Mouse (Mus musculus) erythroblast, embryonic 14.5 days (primary cell): ENCODE measurements around the gene Cyp4v3. TPM values are rescaled to one million over a fixed set of nuclear protein-coding genes. Genes with fewer than 3 reads are reported as not detected.

Experiments used
- H3K27me3 ChIP-seq: 2 replicates; pipeline ENCODE4 v1.6.1; 2012; ENCODE audit warnings: inconsistent platforms; ENCODE audit not compliant: control insufficient read depth
- H3K36me3 ChIP-seq: 2 replicates; pipeline ENCODE4 v1.6.1; 2012; ENCODE audit warnings: mild to moderate bottlenecking, inconsistent platforms; ENCODE audit not compliant: control insufficient read depth
- H3K4me1 ChIP-seq: 2 replicates; pipeline ENCODE4 v1.6.1; 2012; ENCODE audit warnings: inconsistent platforms; ENCODE audit not compliant: control insufficient read depth
- H3K4me3 ChIP-seq: replicated peaks from 2 replicates; pipeline ENCODE3; 2012; ENCODE audit warnings: moderate library complexity, mild to moderate bottlenecking, inconsistent platforms
- H3K9me3 ChIP-seq: 2 replicates; pipeline ENCODE4 v1.6.1; 2012; ENCODE audit warnings: low read length, inconsistent platforms, mixed read lengths; ENCODE audit not compliant: control insufficient read depth
- GATA1 ChIP-seq: IDR thresholded peaks from 2 replicates; pipeline ENCODE4 v1.6.1; 2012; ENCODE audit warnings: low read length, inconsistent platforms, mixed read lengths
- TAL1 ChIP-seq: IDR thresholded peaks from 3 replicates; pipeline ENCODE4 v1.6.1; 2012; ENCODE audit warnings: low read length, inconsistent platforms, mixed read lengths
- polyA plus RNA-seq: library from polyadenylated mRNA; stranded (reverse); fragments of >175 nt; gene quantifications from 2 replicates; pipeline ENCODE4 v1.2.3, GENCODE M21; 2012

The Cyp4v3 gene
- not detected in 2 replicates for polyA plus RNA-seq

DNA sequence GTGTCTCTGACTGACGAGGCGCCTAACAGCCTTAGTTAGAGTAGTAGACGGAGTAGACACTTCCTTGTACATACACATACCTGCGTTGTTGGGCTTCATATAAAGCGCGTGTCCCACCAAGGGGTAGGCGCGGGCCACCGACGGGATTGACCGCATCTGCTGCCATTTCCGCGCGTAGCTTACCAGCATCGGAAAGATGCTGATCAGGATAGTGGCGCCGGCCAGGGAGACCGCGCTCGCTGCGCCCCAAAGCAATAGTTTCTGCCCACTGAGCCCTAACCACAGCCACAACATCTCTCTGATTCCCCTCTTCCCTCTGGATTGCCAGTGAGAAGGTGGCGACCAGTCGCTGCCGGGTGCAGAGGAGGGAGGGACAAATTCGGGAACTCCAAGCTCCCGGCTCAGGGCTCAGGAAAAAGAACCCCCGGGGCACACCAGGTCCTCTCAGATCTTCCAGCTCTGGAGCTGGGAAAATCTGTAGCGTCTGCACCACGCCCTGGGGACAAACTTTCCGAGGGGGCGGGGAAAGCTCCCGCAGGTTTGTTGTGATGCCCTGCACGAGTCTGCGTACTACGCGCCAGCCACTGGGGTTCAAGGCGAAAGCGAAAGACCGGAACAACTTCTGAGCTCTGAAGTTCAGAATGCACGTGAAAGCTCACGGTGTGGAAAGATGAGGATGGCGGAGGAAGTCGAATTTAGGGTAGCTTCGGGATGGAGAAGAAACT is at the start of gene Cyp4v3:
Gene Cyp4v3, minus strand, starts transcription at position 532 of the 725 bp plus-strand sequence.
- Histone ChIP-seq H3K36me3 (no peaks in the 10 kb centered on the region), H3K9me3 (no peaks in the 10 kb centered on the region), H3K4me3 (peak within 1 kb of the TSS; percentile 55), H3K27me3 (peaks cover 6% of the 10 kb centered on the region), H3K4me1 (no peaks in the 10 kb centered on the region)
- TF ChIP-seq TAL1, result no peak
- TF ChIP-seq GATA1, result no peak

DNA sequence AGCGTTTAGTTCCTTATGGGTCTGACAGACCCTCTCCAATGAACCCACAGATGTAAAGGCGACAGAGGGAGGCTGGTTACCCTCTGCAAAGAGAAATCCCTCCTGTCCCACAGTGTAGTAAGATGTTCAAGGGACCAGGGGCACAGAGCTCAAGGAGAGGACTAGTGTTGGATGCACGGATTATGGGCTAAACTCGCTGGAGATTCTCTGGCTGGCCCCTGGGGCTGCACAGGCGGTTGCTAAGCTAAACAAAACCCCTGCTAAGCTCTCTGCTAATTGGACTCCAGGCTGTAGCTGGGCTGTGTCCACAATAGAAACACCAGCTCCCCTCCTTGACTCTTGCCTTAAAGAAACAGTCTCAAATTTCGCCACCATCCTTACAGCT is 48.9 kb upstream of the Cyp4v3 start, which contains the start of gene Fam149a:
Gene Fam149a, minus strand, starts transcription at position 329 of the 385 bp plus-strand sequence.
- Histone ChIP-seq H3K27me3 (peaks cover 17% of the 10 kb centered on the region), H3K9me3 (no peaks in the 10 kb centered on the region), H3K4me3 (no peak within 1 kb of the TSS), H3K36me3 (no peaks in the 10 kb centered on the region), H3K4me1 (no peaks in the 10 kb centered on the region)
- TF ChIP-seq TAL1 (no peak), GATA1 (no peak)

DNA sequence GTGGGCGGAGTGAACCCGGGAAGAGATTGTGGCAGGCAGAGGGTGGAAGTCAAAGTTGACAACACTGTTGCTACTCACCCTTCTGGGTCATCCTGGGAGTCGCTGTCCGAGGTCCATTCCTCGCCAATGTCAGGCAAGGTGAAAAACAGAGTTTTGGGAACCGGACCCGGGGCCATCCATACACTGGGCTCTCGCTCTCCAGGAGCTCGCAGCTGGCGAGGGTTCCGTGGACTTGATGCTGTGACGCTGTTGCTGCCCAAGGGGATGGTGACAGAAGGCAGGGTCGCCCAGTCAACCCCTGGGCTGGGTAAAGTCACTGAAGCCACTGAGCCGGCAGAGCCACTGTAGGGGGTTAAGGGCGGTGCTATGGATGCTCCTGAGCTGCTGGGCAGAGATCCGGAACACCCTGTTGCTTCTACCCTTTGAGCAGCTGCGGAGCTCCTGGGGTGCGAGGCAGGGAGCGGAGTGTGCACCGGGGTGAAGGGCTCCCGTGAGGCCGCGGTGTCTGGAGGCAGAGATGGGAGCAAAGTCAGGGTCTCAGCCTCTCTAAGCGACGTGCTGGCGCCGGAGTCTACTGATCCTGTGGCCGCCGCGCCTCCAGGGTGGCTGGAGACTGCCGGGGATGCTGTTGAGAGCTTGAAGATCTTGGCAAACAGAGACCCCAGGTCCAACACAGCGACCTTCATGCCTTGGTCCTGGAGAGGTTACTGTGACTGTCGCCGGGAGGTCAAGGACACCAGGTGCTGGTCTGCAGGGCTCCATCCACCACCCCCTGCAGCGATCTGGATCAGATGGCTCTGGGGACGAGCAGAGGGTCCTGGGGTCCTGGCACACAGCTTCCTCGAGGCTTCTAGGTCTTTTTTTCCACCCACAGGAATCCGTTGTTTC is 48.3 kb upstream of the Cyp4v3 start:
- TF ChIP-seq TAL1, result no peak
- no peak for TF ChIP-seq GATA1
- Histone ChIP-seq H3K27me3 (peaks cover 17% of the 10 kb centered on the region), H3K4me1 (no peaks in the 10 kb centered on the region), H3K36me3 (no peaks in the 10 kb centered on the region), H3K9me3 (no peaks in the 10 kb centered on the region), H3K4me3 (no peak overlapping the region)

DNA sequence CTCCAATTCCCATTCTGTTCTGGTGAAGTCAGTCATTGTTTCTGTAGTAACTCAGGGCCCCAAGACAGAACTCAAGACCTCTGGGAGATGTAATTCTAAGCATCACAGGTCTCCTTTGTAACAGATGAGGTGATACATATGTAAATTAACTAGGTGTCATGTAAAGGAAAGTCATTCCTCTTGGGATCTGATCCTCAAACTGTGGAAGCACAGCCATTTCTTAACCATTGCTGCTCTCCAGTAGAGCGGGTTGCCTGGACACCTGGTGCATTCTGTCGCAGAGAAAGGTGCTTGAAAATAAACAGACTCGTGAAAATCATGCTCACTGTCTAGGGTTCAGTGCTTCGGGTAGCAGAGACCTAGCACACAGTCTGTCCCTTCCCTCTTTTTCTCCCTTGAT is 47.6 kb upstream of the Cyp4v3 start:
- no peaks in the 10 kb centered on the region for H3K4me1 ChIP-seq
- no peak overlapping the region for H3K4me3 ChIP-seq
- TF ChIP-seq GATA1 (no peak), TAL1 (no peak)
- no peaks in the 10 kb centered on the region for H3K36me3 ChIP-seq
- H3K9me3 ChIP-seq, result no peaks in the 10 kb centered on the region
- peaks cover 17% of the 10 kb centered on the region for H3K27me3 ChIP-seq

DNA sequence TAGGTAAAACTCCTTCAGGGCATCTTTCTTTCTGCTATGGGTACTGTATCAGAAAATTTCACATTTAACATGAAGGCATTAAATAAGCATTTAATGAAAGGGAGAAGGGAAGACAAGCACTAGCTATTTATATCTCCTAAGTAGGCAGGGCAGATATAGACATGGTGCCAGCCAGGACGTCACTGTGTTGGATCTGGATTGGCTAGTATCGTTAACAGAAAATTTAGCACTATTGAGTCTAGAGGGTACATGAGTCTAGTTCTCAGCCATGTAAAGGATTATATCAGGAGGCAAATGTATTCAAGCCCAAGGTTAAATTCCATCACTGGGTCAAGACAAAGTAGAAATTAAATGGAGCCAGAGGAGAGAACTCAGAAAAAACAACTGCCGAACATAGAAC is 41.1 kb upstream of the Cyp4v3 start:
- H3K4me1 ChIP-seq, result no peaks in the 10 kb centered on the region
- H3K36me3 ChIP-seq, result no peaks in the 10 kb centered on the region
- TF ChIP-seq TAL1 (no peak), GATA1 (no peak)
- no peak overlapping the region for H3K4me3 ChIP-seq
- H3K9me3 ChIP-seq, result no peaks in the 10 kb centered on the region
- no peaks in the 10 kb centered on the region for H3K27me3 ChIP-seq

DNA sequence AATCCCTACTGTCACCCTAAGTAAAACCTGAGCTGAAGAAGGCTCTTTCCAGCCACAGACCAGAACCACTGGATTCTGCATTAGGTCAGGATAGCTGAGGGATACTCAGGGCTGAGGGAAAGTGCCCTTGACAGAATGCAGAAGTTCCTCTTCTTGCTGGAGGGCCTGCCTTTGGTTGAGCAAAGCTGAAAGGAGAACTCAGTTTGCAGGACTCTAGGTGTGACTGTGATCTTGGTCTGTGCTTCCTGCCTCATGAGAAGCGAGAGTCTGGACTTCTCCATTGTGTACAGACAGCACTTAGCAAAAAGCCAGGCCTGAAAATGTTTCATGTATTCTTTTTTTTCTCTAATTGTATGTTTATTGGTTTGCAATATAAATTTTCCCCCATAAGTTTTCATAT is 34.1 kb upstream of the Cyp4v3 start:
- no peaks in the 10 kb centered on the region; the same call in 1 of the 2 replicates for H3K9me3 ChIP-seq
- H3K36me3 ChIP-seq, result no peaks in the 10 kb centered on the region
- no peaks in the 10 kb centered on the region for H3K27me3 ChIP-seq
- no peak overlapping the region for H3K4me3 ChIP-seq
- no peak for TF ChIP-seq GATA1
- TF ChIP-seq TAL1, result no peak
- no peaks in the 10 kb centered on the region for H3K4me1 ChIP-seq

DNA sequence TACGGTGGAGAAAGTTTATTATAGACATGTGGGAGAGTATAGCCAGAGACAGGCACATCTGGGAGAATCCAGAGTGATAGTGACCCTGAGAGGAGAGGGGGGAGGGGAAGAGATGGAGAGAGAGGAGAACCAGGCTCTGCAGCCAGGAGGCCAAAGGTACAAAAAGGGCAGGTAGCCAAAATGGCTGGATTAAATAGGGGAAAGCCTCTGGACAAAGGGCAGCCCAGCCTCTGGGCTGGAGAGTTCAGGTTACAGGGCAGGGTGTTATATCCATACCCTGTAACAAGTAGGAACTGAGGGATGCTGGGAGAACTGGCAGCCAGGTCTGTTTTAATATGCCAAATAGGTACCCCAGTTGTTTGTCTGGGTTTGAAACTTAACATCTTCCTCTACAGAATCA is 30.2 kb upstream of the Cyp4v3 start:
- no peak overlapping the region for H3K4me3 ChIP-seq
- H3K27me3 ChIP-seq, result peaks cover 2% of the 10 kb centered on the region
- no peaks in the 10 kb centered on the region for H3K4me1 ChIP-seq
- no peak for TF ChIP-seq GATA1
- TF ChIP-seq TAL1, result no peak
- no peaks in the 10 kb centered on the region for H3K36me3 ChIP-seq
- no peaks in the 10 kb centered on the region; the same call in 1 of the 2 replicates for H3K9me3 ChIP-seq

DNA sequence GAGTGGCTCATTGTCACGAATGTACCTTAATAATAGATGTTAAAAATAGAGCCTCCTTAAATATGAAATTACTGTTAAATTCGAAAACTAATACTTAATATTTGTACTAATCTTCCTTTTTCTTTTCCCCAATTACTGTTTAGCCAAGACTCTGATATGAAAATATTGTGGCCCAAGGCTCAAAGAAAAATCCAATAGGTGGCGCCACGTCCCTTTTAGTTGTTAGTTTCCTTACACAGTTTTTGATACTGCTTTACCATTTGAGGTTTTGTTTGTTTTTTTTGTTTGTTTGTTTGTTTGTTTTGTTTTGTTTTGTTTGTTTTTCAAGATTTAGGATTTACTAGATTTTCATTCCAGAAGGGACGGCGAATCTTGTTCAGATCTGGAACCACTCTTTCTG is 29.3 kb upstream of the Cyp4v3 start:
- no peak overlapping the region for H3K4me3 ChIP-seq
- H3K27me3 ChIP-seq, result peaks cover 2% of the 10 kb centered on the region
- H3K4me1 ChIP-seq, result no peaks in the 10 kb centered on the region
- H3K36me3 ChIP-seq, result no peaks in the 10 kb centered on the region
- TF ChIP-seq TAL1, result no peak
- no peak for TF ChIP-seq GATA1
- no peaks in the 10 kb centered on the region; the same call in 1 of the 2 replicates for H3K9me3 ChIP-seq

DNA sequence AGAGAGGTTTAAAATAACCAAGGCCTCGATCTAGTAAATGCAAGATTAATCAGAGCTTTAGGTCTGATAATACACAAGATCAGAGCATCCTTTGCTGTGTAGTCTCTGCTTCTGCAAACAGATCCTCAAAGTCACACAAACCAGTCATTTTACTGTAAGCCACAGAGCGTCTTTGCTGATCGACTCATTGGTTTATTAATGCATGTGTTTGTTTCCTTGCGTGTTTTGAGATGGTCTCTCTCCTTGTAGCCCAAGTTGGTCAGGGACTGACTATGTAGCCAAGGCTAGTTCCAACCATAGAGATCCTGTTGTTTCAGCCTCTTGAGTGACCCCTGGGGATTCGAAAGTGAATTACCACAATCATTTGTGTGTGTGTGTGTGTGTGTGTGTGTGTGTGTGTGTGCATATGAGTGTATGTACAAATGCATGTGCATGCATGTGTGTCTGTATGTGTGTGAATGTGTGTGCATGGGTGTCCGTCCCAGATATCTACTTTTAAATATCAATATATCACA is 26.1 kb upstream of the Cyp4v3 start:
- TF ChIP-seq GATA1 (no peak), TAL1 (no peak)
- no peaks in the 10 kb centered on the region for H3K4me1 ChIP-seq
- peaks cover 2% of the 10 kb centered on the region for H3K27me3 ChIP-seq
- no peak overlapping the region for H3K4me3 ChIP-seq
- no peaks in the 10 kb centered on the region; the same call in 1 of the 2 replicates for H3K36me3 ChIP-seq
- H3K9me3 ChIP-seq, result no peaks in the 10 kb centered on the region; the same call in 1 of the 2 replicates
